Mouse (Mus musculus) urinary bladder, postnatal 14 days (tissue): ENCODE results near the gene Slc16a9.
A peak's percentile ranks its signal among the peaks of the same experiment; 100 is the strongest.

ENCODE experiments used
- DNase-seq: peaks from one replicate; pipeline ENCODE4 v3.0.0; 2021; ENCODE audit warnings: low spot score

Slc16a9 gene

DNA sequence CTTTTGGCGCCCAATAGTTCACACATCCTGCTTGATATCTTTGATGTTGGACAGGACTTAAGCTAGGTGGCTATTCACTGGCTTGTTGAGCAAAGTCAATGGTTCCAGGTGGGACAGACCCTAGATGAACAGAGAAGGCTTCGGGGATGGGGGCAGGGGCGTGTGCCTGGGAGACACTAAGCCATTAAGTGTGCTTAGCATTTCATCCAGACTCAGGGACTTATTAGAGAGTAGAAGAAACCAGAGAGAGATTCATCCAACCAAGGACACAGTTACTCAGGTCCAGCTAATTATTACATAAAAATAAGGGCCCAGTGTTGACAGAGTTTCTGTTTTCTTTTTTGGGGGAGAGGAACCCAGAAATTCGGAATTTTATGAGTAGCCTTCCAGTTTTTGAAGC is 5.5 kb downstream of the Slc16a9 start:
- no peak for DNase-seq

DNA sequence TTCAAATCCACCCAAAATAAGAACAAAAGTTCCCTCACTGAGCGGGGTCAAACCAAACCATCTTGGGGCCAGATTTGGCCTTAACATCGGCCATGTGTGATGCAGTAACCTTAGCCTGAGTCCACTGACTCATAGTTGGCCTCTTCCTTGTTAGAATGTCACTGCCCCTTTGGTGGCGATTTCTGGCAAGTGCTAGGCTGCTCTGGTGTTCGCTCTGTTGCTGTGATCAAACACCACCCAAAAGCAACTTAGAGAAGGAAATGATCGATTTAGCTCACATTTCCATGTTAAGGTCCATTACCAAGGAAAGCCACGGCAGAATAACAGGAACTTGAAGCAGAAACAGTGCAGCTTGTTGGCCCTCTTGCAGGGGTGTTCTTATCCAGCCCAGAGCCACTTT is 5.9 kb downstream of the Slc16a9 start:
- DNase-seq: no peak

DNA sequence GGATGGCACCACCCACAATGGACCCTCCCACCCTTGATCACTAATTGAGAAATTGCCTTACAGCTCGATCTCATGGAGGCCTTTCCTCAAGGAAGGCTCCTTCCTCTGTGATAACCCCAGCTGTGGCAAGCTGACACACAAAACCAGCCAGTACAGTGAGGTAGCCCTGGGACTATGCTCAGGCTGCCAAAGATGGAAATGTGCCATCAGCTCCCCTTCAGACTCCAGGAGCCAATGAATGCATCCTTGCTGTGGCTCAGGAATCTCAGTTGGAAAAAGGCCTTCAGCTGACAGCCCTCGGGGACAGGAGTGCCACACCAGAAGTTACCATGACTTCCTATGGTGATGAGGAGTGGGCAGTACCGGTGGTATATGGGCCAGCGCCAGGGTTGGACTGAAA is 9.8 kb downstream of the Slc16a9 start:
- no peak for DNase-seq

DNA sequence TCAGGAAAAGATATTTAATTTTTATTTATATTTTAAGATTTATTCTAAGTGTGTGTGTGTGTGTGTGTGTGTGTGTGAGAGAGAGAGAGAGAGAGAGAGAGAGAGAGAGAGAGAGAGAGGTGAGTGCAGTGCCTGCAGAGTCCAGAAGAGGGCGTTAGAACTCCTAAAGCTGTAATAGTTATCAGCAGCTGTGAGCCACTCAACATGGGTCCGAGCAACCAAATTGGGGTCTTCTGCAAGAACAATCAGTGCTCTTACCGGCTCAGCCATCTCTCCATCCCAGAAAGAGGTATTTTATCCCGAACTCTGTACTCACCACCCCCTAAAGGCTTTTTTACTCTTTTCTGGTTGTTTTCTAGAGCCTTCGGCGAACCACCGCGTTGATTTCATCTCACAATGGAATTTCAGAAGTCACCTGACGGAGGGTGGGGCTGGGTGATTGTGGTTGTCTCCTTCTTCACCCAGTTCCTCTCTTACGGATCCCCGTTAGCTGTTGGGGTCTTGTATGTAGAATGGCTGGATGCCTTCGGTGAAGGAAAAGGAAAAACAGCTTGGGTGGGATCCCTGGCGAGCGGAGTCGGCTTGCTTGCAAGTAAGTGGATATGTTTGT is 10.8 kb downstream of the Slc16a9 start:
- no peak for DNase-seq

DNA sequence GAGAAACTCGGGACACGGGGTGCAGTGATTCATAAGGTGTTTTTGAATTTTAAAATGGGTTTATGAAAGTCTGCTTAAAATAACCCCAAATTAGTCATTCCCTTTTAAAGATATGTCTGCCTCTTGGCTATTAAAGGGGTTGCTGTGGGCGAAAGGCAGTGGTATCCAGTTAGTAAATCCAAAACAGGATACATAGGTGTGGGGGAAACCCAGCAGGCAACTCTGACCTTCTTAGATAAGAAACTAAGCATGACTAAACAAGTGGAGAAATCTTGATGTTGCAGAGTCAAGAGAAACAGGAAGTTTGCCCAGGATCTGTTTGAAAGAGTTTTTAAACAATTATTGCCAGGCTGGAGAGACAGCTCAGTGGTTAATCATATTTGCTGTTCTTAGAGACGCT is 12.1 kb downstream of the Slc16a9 start:
- no peak for DNase-seq

DNA sequence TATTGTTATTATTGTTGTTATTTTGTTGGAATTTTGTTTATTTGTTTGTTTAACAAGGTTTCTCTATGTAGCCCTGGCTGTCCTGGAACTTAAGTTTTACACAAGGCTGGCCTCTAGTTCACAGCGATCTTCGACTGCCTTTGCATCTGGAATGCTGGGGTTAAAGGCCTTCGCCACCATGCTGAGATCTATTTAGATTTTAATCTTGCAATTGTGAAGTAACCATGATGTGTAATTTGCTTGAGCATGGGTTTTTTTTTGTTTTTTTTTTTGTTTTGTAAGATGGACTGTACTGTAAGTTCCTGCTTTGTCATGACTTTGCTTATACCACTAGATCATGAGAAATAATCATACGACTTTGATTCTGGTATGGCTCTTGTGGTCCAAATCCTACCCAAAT is 16.0 kb downstream of the Slc16a9 start:
- no peak for DNase-seq

DNA sequence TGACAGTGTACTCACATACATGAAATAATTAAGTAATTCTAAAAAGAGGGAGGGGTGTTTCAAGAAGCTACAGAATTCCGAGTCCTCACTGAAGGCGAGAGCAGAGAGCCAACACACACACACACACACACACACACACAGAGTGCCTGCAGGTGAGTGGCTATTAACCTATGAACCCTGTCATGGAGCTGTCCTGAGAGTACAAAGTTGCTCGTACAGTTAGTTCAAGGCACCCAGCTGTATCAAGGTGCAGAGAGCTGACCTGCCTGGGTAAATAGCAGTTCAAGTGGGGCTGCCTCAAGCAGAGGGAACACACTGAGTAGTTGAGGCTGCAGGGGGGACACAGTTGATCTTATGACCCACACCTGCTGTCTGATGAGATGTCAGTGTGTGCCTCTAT is 17.2 kb downstream of the Slc16a9 start:
- no peak for DNase-seq

DNA sequence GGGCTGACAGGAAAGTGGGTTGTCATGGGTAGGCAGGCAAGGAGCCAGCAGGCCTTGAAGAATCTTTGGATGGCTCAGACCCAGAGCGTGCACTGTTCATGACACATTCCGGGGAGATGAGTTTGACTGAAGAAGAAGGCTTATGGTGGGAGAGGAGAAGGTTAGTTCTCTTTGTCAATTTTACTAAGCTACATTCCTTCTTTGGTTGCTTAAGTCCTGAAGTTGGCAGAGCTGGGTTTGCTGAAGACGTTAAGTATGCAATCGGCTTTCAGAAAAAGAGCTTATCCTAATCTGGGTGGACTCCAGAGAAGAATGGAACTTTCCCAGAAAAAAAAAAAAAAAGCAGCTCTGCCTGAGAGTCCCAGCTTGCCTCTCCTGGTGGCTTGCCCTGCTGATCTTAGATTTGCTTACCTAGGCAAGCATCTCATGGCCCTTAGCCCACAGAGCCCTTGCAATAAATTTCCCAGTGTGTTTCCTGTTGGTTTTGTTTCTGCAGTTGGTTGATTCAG is 18.8 kb downstream of the Slc16a9 start:
- peak; percentile 40 for DNase-seq

DNA sequence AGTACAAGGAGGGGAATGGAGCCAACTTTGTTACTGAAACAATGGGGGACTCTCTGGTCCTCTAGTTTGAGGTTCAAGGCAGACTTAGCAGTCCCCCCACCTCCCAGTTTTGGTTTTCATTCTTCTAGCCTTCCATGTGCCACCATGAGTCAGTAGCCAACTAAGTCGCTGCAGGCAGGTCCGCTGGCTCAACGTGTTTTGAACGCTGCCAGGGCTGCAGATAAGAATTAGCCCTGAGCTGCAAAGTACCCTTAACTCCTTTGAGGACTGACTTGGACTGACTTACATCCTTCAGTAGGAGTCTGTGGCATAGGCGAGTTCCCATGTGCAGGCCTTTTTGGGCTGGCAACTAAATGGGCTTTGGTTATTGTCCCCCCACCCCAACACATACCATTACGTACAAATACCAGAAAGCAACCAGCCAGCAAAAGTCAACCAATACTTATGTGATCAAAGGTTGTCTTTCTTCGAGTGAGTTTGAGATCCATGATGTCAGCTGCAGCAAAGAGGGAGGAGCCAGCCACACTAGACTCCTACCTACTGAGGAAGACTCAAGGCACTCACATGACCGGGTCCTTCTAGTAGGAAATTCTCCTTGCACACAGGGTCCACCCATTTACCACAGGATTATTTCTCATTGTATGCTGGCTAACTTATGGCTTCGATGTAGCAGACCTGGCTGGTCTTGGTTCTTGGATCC is 19.6 kb downstream of the Slc16a9 start:
- DNase-seq: no peak

DNA sequence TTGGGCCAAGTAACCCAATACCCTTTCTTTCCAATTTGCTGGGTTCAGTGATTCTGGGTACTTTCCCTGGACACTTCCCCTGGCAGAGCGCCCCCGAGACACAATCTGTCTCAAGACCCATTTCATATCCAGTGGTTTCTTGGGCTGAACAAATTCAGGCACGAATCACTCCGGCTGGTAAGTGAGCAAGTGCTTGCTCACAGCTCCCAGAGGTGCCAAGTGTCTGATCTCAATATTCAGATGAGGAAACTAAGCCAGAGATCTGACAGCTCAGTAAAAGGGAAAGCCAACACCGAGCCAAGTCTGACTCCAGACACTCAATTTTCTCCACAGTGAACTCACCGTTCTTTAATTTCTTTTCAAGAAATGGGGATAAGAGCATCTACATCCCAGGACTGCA is 21.6 kb downstream of the Slc16a9 start:
- no peak for DNase-seq

DNA sequence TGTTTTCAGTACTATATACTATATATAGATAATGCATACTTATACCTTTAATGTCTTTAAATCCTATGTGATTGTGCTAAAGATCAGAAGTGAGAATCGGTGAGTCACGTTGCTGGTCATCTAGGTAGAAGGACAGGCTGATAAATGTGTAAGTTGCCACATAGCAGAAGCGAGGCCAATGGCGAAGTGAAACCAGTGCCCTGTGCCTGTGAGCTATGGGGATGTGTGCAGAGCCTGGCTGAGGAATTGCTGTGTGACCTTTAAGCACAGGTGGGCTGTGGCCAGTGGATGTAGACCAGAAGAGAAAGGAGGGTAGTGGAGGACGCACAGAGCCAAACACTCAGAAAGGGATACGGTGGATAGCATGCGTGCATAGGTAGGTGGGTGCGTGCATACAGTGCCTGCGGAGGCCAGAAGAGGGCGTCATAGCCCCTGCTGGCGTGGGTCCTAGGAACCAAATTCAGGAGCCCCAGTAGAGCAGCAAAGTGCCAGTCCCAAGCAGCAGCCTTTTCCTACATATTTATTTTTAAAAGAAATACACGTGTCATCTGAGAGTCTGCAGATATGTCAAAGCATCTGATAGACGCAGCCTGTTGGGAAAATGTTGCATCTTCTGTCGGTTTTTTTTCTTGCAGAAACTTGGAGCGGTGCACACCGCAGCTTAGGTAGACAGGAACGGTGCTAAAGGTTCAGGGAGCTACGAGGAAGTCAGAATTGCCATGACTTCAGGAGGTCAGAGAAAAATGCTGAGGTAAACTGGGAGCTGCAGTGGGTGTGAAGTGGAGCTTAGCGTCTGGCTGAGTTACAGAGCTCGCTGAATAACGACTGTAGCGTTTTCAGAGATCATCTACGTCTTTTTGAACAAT is 23.9 kb downstream of the Slc16a9 start:
- no peak for DNase-seq

DNA sequence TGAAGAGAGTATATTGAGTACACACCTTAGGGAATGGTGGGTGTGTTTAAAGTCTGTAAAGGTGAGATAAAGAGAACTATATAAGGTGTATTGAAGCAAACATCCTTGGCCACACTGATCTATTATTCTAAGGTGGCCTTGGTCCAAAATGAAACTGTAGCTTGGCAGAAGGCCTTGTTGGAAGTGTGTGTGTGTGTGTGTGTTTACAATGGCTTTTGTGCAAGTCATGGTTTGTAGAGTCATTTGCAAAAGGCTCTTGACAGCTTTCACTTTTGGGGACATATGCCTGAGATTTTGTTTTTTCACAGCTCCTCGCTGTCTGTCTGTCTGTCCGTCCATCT is 24.5 kb downstream of the Slc16a9 start:
- no peak for DNase-seq

DNA sequence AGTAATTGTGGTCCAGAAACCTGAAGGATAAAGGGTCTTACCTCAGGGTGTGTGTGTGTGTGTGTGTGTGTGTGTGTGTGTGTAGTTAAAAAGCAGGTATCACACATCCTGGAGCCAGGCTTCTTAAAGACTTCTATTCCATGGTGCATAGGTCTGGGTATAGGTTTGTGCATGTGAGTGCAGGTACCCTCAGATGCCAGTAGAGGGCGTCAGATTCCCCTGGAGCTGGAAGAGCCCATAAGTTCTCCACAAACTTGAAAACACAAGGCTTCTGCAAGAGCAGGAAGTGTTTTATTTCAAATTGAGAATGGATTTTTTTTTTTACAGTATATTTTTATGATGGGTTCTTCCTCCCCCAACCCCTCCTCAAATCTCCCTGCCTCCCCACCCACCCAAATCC is 31.8 kb downstream of the Slc16a9 start:
- no peak for DNase-seq

DNA sequence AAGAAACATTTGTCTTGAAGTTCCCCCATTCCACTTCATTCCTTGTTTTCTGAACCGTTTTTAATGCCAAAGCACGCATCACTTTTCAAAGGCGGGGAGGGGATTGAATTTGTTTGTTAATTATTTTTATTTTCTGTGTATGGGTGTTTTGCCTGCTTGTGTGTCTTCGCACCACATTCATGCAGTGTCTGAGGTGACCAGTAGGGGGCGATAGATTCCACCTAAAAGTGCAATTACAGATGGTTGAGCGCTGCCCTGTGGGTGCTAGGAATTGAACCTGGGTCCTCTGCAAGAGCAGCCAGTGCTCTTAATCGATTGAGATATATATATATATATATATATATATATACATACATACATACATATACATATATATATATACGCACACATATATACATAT is 34.4 kb downstream of the Slc16a9 start:
- DNase-seq: no peak

DNA sequence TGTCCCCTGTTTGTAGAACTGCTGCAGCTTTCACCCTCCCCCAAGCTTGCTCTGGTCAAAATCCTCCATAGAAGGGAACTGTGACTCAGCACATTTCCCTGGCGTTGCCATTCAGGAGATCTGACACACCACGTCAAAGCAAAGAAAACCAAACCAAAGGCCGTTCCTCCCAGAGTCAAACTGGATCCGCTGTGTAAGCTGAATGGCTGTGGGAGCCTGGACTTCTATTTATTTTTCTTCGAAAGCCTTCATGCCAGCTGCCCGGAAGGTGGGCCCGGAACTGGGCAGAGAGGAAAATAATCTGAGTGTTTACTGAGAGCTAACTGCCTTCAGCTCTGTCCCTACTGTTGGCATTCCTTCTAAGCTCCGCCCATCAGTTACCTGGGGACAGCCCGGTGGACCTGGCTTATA is 42.9 kb downstream of the Slc16a9 start:
- DNase-seq: peak; percentile 44

DNA sequence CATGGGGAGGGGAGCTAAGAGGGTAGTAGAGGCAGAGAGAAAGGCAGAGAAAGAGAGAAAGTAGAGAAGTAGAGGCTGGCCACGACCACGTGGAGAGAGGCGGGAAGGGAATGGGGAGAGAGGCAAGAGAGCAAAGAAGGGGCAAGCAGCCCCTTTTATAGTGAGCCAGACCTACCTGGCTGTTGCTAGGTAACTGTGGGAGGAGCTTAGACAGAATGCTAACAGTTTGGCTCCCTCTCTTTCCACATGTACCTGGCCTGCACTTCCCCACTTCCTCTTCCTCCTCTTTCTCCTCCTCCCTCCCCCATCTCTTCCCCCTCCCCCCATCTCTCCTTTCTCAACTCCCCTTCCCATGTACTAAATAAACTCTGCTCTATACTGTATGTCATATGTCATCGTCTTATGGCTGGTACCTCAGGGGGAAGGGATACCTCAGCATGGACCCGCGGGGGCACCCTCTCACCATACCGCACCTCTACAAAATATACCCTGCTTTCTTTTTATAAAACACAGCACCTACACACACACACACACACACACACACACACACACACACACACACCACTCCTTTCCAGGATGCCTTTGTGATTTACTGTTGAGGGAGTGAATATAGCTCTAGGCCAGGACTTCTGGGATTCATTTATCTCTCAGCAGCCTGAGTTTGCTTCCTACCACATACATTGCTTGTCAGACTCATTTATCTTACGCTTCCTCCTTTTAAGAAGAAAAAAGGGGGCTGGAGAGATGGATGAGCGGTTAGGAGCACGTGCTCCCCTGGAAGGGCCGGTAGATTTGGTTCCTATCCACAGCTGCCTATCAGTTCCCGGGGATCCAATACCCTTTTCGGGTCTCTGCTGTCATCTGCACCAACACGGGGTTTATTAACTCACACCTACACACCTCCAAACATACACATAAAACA is 43.8 kb downstream of the Slc16a9 start:
- DNase-seq: no peak

DNA sequence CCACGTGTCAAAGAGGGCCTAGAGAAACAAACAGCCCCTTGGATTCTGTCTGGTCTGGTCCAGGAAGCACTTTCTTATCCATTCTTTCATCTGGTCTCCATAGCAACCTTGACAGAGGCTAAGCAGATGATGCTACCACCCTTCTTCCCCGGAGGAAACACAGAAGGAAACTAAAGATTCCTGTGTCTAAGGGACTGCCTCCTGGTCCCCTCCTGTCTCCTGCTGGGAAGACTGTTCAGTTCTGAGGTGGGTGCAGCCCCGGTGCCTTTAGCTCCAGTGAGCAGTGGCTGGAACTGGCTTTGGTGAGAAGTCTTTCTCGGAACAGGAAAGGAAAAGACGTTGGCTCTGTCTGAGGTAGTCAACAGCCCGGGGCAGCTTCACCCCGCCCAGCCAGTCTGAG is 47.1 kb downstream of the Slc16a9 start:
- no peak for DNase-seq

DNA sequence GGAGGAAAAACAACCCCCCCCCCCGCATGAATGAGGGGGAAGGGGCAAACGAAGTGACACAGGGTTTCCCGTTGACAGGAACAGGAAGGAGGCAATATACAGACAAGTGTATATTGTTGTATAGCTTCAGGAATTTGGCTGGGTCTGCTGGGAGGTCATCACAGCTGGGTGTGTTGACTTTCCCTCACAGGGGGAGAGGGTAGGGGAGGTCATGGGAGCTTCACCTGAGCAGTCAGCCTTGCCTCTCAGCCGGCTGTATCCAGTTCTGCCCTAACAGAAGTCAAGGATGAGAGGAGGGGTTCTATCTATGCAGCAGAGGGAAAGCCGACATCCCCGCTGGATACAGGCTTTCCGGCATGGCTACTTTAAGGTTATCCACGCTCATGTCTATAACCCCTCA is 49.2 kb downstream of the Slc16a9 start:
- DNase-seq: no peak

DNA sequence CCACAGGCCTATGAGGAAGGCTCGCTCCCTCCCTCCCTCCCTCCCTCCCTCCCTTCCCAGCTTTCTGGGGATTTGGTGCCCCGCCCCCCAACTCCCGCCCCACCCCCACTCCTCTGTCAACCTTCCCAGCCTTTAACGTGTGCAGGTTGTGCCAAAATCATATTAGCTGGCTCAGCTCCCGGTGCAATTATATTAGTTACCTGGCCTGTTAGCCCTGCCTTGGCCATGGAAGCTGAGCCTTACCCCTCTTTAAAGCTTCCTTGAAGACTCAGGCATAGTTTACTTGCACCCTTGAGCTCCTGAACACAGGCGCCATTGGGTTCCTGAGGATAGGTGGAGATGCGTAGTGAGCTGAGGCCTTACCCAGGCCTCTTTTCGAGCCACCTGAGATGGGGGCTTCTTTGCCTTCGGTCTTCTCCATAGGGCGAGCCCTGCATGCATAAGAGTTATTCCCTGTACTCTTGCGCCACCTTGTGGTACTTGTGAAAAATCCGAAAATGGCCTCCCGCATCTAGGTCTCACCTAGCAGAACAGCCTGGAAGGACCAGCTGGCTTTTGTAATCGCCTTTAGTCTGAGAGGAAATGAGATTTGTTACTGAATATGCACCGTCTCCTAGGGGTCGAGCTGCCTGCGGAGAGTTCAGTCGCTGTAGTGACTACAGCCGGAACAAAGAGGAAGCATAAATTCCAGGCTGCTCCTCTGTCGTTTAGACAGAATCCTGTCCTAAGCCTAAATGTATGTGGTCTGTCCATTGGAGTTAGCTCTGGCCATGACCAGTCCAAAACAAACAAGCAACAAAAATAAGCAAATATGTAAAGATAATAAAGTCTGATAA is 51.8 kb downstream of the Slc16a9 start:
- DNase-seq: peak; percentile 75

DNA sequence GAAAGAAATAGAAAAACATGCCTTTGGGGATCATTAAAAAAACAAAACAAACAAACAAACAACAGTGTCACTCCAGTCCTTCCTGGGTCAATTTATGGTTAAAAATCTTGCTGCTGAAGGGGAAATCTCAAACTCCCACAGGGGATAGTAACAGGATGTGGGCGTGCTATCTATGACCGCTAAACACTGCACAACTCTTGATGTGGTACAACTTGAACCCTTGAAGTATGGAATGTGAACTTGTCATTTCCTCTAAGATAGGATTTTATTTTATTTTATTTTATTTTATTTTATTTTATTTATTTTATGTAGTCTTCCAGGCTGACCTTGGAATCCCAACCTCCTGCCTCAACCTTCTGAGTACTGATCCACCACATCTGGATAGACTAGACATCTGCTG is 54.2 kb downstream of the Slc16a9 start:
- DNase-seq: no peak

DNA sequence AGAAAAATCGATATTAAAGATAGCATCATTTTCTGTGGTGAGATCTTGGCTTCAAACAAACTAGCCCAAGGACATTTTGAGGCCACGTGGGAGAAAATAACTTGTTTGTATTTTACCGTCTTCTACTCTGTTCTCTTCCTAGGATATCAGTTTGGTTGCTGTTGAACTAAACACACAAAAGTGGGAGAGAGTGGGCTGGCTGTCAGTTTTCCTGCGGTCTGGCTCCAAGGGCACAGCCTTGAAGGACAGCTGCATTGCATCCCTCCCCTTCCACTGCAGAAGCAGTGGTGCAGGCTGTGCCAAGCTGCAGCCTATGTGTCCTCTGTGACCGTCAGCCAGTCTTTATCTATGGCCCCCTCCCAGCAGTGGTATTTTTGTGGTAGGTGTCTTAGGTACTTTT is 54.8 kb downstream of the Slc16a9 start:
- no peak for DNase-seq
